Mouse (Mus musculus) liver, embryonic 15.5 days (tissue): ENCODE measurements around the gene Mylk. TPM values are rescaled to one million over a fixed set of nuclear protein-coding genes. Genes with fewer than 3 reads are reported as not detected.

ENCODE experiments used
- ATAC-seq: fragments of 200-750 bp; cut with Nextera tagmentation; 2 replicates; pipeline ENCODE4 v1.8.0; 2017; ENCODE audit warnings: moderate number of reproducible peaks, mild to moderate bottlenecking, moderate library complexity; ENCODE audit not compliant: insufficient read depth
- H3K27ac ChIP-seq: fragments of 300-500 bp; sonication (generic); replicated peaks from 2 replicates; pipeline ENCODE4 v1.5.1; 2015; ENCODE audit warnings: mild to moderate bottlenecking, inconsistent platforms
- H3K27me3 ChIP-seq: fragments of 300-500 bp; sonication (generic); 2 replicates; pipeline ENCODE4 v1.6.1; 2015; ENCODE audit warnings: mild to moderate bottlenecking, inconsistent platforms
- H3K36me3 ChIP-seq: fragments of 300-500 bp; sonication (generic); replicated peaks from 2 replicates; pipeline ENCODE4 v1.6.1; 2015; ENCODE audit warnings: moderate library complexity, mild to moderate bottlenecking, inconsistent platforms
- H3K4me1 ChIP-seq: fragments of 300-500 bp; sonication (generic); replicated peaks from 2 replicates; pipeline ENCODE4 v1.6.1; 2015; ENCODE audit warnings: inconsistent platforms
- H3K4me2 ChIP-seq: fragments of 300-500 bp; sonication (generic); 2 replicates; pipeline ENCODE4 v1.6.1; 2015; ENCODE audit warnings: moderate library complexity, mild to moderate bottlenecking, inconsistent platforms
- H3K4me3 ChIP-seq: fragments of 300-500 bp; sonication (generic); replicated peaks from 2 replicates; pipeline ENCODE4 v1.5.1; 2015; ENCODE audit warnings: mild to moderate bottlenecking, inconsistent platforms
- H3K9ac ChIP-seq: fragments of 300-500 bp; sonication (generic); 2 replicates; pipeline ENCODE4 v1.6.1; 2015; ENCODE audit warnings: moderate library complexity, mild to moderate bottlenecking, inconsistent platforms
- H3K9me3 ChIP-seq: fragments of 300-500 bp; sonication (generic); replicated peaks from 2 replicates; pipeline ENCODE4 v1.6.1; 2016; ENCODE audit warnings: inconsistent platforms
- WGBS: fragments of 180-500 bp; shearing (Covaris S2); methylation state at CpG from one replicate; pipeline ENCODE4 v1.1.7; 2015; ENCODE audit warnings: mixed read lengths; ENCODE audit not compliant: insufficient replicate concordance; 5-methylcytosine and 5-hydroxymethylcytosine counted together
- polyA plus RNA-seq: library from polyadenylated mRNA; unstranded; fragments of >200 nt; fragmentation: Nextera tagmentation; extraction: Ambion mirVana; gene quantifications from 2 replicates; pipeline ENCODE4 v1.2.1, GENCODE M21; 2015

Gene Mylk
- polyA plus RNA-seq, 1 experiment from 2014 or later: 4.4 TPM

DNA sequence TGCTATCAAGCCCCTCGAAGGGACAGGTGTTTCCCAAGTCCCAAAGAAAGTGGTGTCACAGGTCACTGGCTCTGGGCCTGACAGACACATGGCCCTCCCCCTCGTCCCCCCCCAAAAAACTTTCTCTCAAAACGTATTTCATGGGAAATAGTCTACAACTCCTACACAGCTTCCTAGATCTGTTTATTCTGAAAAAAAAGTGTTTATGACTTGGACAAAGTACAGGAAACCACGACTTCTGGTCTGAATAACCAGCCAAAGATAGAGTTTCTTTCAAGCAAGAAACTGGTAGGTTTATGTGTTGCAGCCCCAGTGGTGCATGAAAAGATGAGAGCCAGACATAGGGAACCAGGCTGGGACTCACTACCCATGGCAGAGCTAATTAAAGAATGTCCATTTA lies 218.0 kb downstream of the Mylk start:
- no peak overlapping the region for H3K9ac ChIP-seq
- H3K36me3 ChIP-seq: no peaks in the 10 kb centered on the region
- ATAC-seq: no peak
- peaks cover 21% of the 10 kb centered on the region for H3K4me1 ChIP-seq
- no peak overlapping the region for H3K27ac ChIP-seq
- no peak overlapping the region for H3K4me3 ChIP-seq
- H3K27me3 ChIP-seq: no peaks in the 10 kb centered on the region
- no peaks in the 10 kb centered on the region for H3K9me3 ChIP-seq
- 22% methylated on average over 4 of the region's 4 CpGs for WGBS
- no peak overlapping the region for H3K4me2 ChIP-seq

DNA sequence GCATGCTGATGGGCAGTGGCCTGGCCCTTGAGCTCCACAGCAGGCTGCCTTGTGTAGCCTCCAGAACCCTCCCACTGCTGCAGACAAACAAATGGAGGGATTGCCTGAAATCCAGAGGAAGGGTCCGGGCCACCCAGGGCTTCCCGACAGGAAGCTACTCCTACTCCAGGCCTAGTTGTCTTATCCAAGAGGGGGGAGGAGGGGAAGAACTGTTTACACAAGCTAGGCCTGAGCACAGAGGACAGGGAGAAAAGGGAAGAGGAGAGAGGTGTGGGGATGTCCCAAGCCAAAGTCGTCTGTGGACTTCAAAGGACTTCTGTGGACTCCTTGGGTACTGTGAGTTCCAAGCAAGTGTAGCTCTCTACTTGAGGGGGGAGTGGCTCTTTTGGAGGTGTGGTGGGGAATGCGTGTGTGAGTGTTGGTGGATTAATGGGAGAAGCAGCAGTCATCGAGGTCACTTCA lies 221.6 kb downstream of the Mylk start:
- 0 out of 2 replicates have a peak, but pooled peaks have one; percentile 18 for ATAC-seq
- no peak overlapping the region for H3K9ac ChIP-seq
- WGBS: 36% methylated on average over 5 of the region's 5 CpGs
- no peaks in the 10 kb centered on the region for H3K9me3 ChIP-seq
- no peaks in the 10 kb centered on the region for H3K4me1 ChIP-seq
- no peak overlapping the region for H3K4me2 ChIP-seq
- H3K4me3 ChIP-seq: no peak overlapping the region
- H3K36me3 ChIP-seq: no peaks in the 10 kb centered on the region
- H3K27ac ChIP-seq: no peak overlapping the region
- no peaks in the 10 kb centered on the region for H3K27me3 ChIP-seq

DNA sequence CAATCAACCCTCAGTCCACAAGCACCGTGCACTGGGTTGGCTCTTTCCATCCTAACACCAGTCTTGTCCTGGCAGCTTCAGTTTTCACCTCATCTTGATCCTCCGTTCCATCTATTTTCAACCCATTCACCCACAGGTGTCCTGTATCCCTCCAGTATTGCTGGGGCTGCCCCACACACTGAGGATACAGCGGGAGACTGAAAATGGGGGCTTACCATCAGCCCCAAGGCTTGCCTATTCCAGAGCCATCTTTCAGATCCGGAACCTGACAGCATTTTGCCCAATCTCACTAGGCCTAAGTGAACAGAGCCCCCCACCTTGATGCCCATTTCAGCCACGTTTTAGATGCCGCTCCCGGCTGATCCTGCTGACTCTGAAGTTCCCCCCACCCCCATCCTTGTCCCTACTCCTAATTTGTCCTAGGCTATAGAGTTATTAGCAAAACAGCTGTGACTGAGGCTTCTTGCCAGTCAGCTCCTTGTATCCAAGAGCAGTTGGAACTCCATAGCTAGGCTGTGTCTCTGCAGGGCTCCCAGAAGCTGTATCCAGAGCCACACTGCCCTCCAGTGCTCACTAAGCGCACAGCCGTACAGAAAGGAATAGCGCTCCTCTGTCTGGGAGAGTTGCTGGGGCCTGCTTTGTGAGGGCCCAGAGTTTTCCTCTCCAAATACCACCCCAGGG lies 222.2 kb downstream of the Mylk start:
- Histone ChIP-seq H3K27me3 (no peaks in the 10 kb centered on the region), H3K4me3 (no peak overlapping the region), H3K36me3 (no peaks in the 10 kb centered on the region), H3K27ac (no peak overlapping the region), H3K9ac (no peak overlapping the region), H3K4me2 (no peak overlapping the region), H3K9me3 (no peaks in the 10 kb centered on the region), H3K4me1 (no peaks in the 10 kb centered on the region)
- 56% methylated on average over 10 of the region's 10 CpGs for WGBS
- no peak for ATAC-seq

DNA sequence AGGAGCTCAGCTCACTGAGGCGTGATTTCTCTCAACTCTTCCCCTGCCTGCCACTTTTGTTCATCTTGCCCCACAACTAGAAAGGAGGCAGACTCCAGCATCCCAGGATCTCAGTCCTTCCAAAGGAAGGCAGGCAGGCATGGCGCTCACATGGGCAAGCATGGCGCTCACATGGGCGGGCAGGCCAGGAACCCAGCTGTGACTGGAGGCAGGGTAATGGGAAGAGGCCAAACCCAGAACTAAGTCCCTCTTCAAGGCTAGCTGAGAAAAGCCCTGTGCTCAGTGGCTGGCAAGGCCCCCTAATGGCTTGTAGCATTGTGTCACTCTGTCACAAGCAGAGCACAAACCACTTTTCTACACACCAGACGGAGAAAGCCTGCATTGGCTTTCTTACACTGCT lies 223.2 kb downstream of the Mylk start:
- no peaks in the 10 kb centered on the region for H3K9me3 ChIP-seq
- WGBS: 70% methylated on average over 5 of the region's 5 CpGs

DNA sequence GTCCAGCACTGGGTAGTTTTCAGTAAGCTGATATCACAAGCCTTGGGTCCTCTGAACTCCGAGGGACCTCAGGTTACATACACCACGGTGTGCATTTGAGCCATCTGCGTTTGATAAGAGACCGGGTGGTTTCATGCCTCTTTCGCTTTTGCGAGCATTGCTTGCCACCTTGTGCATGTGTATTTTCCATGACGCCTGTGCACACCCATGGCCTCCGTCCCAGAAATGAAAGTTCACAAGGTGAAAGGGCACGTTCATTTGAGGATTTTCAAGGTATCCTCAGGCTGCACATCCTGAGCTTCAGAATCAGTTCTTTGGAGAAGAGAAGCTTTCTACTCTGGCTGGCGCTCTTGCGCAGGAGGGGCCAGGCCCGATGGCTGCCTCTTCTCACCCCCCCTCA lies 227.5 kb downstream of the Mylk start:
- no peaks in the 10 kb centered on the region for H3K4me1 ChIP-seq
- H3K4me2 ChIP-seq: no peak overlapping the region
- no peak for ATAC-seq
- WGBS: 65% methylated on average over 12 of the region's 12 CpGs
- H3K36me3 ChIP-seq: no peaks in the 10 kb centered on the region
- H3K9ac ChIP-seq: no peak overlapping the region
- H3K9me3 ChIP-seq: no peaks in the 10 kb centered on the region
- no peak overlapping the region for H3K4me3 ChIP-seq
- no peaks in the 10 kb centered on the region for H3K27me3 ChIP-seq
- H3K27ac ChIP-seq: no peak overlapping the region

More for the DNA sequence above, 223.2 kb downstream of the Mylk start:
- Histone ChIP-seq H3K4me1 (no peaks in the 10 kb centered on the region), H3K36me3 (no peaks in the 10 kb centered on the region), H3K27ac (no peak overlapping the region), H3K4me3 (no peak overlapping the region), H3K27me3 (no peaks in the 10 kb centered on the region), H3K4me2 (no peak overlapping the region), H3K9ac (no peak overlapping the region)
- no peak for ATAC-seq

DNA sequence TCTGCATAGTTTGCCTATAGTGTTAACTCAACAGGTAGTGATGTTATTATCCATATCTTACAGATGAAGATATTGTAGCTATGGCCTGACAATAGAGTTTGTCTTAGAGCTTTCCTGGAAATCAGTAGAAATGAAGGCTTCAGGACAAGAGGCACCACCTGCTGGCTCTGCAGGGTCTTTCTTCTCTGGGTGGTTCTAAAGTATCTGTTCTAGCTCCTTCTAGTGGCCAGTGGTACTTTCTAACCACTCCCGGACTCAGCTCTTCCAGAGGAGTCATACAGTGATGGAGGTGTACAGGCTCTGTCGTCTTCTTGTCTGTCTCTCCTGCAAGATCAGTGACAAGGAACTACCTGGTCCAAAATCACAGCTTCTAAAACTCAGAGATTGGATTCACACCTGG lies 230.5 kb downstream of the Mylk start:
- Histone ChIP-seq H3K27me3 (no peaks in the 10 kb centered on the region), H3K9ac (no peak overlapping the region), H3K4me1 (no peaks in the 10 kb centered on the region), H3K4me2 (no peak overlapping the region), H3K9me3 (no peaks in the 10 kb centered on the region), H3K4me3 (no peak overlapping the region), H3K36me3 (no peaks in the 10 kb centered on the region), H3K27ac (no peak overlapping the region)
- WGBS: 27% methylated on average over 2 of the region's 2 CpGs
- no peak for ATAC-seq

DNA sequence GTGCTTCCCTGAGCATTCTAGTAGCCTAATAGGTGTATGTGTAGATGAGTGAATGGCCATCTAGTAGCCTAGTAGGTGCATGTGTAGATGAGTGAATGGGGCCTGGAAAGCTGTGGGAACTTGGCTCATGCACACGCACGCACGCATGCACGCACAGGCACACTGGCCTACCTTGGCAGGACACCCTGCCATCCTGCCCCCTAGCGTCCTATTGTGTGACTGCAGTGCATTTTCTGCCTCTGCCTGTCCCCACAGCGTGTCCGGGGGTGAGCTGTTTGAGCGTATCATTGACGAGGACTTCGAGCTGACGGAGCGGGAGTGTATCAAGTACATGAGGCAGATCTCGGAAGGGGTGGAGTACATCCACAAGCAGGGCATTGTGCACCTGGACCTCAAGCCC lies 231.6 kb downstream of the Mylk start:
- Histone ChIP-seq H3K27ac (no peak overlapping the region), H3K4me3 (no peak overlapping the region), H3K9ac (no peak overlapping the region), H3K4me2 (no peak overlapping the region), H3K9me3 (no peaks in the 10 kb centered on the region), H3K36me3 (no peaks in the 10 kb centered on the region), H3K4me1 (no peaks in the 10 kb centered on the region), H3K27me3 (no peaks in the 10 kb centered on the region)
- 73% methylated on average over 13 of the region's 13 CpGs for WGBS
- no peak for ATAC-seq

DNA sequence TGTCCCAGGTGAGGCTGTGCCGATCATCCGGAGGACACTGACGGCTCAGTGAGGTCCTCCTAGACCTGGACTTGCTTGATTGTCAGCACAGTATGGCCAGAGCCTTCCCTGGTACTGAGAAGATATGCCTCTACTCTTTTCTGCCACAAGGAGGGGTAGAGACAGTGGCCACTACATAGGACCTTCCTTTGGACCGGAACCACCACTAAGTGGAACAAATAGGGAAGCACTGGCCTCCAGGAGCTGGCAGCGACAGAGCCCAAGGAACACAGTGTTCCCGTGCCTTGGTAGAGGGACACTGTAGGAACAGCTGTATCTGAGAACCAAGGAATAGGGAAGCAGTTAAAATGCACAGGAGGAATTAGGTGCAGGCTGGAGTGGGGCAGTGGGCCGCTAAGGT lies 233.0 kb downstream of the Mylk start:
- Histone ChIP-seq H3K4me2 (no peak overlapping the region), H3K4me3 (no peak overlapping the region), H3K9ac (no peak overlapping the region), H3K27ac (no peak overlapping the region), H3K9me3 (no peaks in the 10 kb centered on the region), H3K4me1 (no peaks in the 10 kb centered on the region), H3K36me3 (no peaks in the 10 kb centered on the region), H3K27me3 (no peaks in the 10 kb centered on the region)
- 71% methylated on average over 7 of the region's 7 CpGs for WGBS
- ATAC-seq: no peak

DNA sequence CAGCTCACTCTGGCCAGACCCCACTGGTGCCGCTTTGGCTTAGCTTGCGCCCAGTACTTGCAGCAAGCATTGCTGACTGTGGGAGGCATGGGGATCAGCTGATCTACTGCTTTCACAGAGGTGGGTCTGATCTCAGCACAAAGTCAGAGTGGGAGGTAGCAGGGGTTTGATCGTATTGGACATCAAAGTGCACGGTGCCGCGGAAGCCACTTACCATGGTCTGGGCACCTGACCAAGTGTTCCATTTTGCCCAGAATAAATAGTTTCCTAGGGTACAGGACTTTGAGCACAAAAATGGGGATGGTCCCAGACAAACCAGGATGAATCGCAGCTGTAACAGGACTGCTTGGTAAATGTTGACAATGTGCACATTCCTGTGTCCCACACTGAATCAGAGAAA lies 236.0 kb downstream of the Mylk start:
- Histone ChIP-seq H3K36me3 (no peaks in the 10 kb centered on the region), H3K4me3 (no peak overlapping the region), H3K9me3 (no peaks in the 10 kb centered on the region), H3K27ac (no peak overlapping the region), H3K9ac (no peak overlapping the region), H3K4me1 (no peaks in the 10 kb centered on the region), H3K27me3 (no peaks in the 10 kb centered on the region), H3K4me2 (no peak overlapping the region)
- 0 out of 2 replicates have a peak, but pooled peaks have one; percentile 28 for ATAC-seq
- 75% methylated on average over 7 of the region's 7 CpGs for WGBS

DNA sequence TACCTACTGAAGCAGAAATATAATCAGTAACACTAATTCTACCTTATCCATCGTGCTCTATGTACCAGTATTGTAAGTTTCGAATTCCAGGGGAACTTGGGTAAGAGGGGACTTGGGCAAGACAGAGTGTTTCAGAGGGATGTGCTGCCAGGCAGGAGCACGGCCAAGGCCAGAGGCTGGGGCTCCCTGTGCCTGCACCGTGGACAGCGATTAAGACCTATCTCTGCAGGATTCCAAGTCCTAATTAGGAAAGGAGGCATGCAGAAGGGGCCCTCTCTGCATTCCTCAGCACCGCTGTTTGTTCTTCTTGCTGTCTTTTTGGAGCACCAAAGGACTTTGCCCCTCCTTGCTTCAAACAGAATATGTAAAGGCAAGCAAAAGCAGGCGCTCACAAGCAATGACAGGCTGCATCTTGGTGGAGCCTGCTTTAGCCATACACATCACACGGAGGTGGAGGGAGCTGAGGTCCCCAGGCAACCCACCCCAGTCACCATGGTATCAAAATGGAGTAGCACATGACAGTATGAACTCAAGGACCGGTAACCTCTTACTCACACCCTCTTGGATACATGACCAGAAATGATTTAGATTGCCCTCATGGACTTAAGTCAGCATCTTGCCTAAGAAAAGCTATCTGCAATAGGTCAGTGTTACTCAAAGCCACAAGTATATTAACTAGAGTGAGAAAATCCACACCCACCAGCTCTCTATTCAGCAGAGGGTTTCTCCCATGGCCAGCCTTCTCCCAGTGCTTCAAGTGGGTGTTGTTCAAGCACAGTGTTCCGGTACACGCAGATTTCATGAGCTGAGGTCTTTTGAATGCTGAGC lies 239.4 kb downstream of the Mylk start:
- Histone ChIP-seq H3K9ac (no peak overlapping the region), H3K36me3 (no peaks in the 10 kb centered on the region), H3K4me3 (no peak overlapping the region), H3K4me2 (no peak overlapping the region), H3K9me3 (no peaks in the 10 kb centered on the region), H3K4me1 (no peaks in the 10 kb centered on the region), H3K27ac (no peak overlapping the region), H3K27me3 (no peaks in the 10 kb centered on the region)
- whole genome bisulfite sequencing: 58% methylated on average over 11 of the region's 11 CpGs
- no peak for ATAC-seq

DNA sequence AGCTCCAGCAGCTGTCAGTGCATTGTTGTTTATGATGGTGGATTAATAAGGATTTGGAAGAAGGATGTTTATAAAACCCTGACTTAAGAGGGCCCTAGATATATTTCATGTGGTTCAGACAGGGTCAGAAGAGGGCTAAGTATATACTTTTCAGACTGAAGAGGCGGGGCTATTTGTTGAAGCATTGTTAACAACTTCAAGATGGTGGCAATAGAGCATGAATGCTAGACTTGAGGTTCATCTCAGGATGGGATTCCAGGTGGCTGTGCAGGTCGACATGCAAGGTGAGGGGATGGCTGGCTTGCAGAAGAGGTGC lies 240.0 kb downstream of the Mylk start:
- Histone ChIP-seq H3K36me3 (no peaks in the 10 kb centered on the region), H3K9me3 (no peaks in the 10 kb centered on the region), H3K4me2 (no peak overlapping the region), H3K27me3 (no peaks in the 10 kb centered on the region), H3K9ac (no peak overlapping the region), H3K4me3 (no peak overlapping the region), H3K4me1 (no peaks in the 10 kb centered on the region), H3K27ac (no peak overlapping the region)
- ATAC-seq: no peak
- WGBS: 49% methylated on average over 2 of the region's 2 CpGs
